Mouse (Mus musculus) heart, embryonic 16.5 days (tissue): ENCODE data around the gene C1qtnf5. TPM values are rescaled to one million over a fixed set of nuclear protein-coding genes. Genes with fewer than 3 reads are reported as not detected.
A peak's percentile ranks its signal among the peaks of the same experiment; 100 is the strongest.

Source experiments
- ATAC-seq: fragments of 200-750 bp; cut with Nextera tagmentation; replicated peaks from 2 replicates; pipeline ENCODE4 v1.8.0; 2017; ENCODE audit warnings: moderate number of reproducible peaks; ENCODE audit not compliant: insufficient read depth, low FRiP score; ENCODE audit errors: extremely low read depth
- H3K27ac ChIP-seq: fragments of 300-500 bp; sonication (generic); 2 replicates; pipeline ENCODE4 v1.5.1; 2014; ENCODE audit warnings: mild to moderate bottlenecking, low read length, control low read depth, moderate library complexity
- H3K27me3 ChIP-seq: fragments of 300-500 bp; sonication (generic); 2 replicates; pipeline ENCODE4 v1.6.1; 2014; ENCODE audit warnings: low read length, mixed read lengths; ENCODE audit not compliant: control insufficient read depth, insufficient read depth
- H3K36me3 ChIP-seq: fragments of 300-500 bp; sonication (generic); 2 replicates; pipeline ENCODE4 v1.6.1; 2014; ENCODE audit not compliant: control insufficient read depth, insufficient read depth
- H3K4me1 ChIP-seq: fragments of 300-500 bp; sonication (generic); 2 replicates; pipeline ENCODE4 v1.6.1; 2014; ENCODE audit warnings: low read length, mixed read lengths; ENCODE audit not compliant: control insufficient read depth, insufficient read depth
- H3K4me2 ChIP-seq: fragments of 300-500 bp; sonication (generic); 2 replicates; pipeline ENCODE4 v1.6.1; 2014; ENCODE audit warnings: low read depth, mild to moderate bottlenecking, control low read depth, low read length
- H3K4me3 ChIP-seq: fragments of 300-500 bp; sonication (generic); 2 replicates; pipeline ENCODE4 v1.5.1; 2014; ENCODE audit warnings: mild to moderate bottlenecking, control low read depth, low read length
- H3K9ac ChIP-seq: fragments of 300-500 bp; sonication (generic); 2 replicates; pipeline ENCODE4 v1.6.1; 2014; ENCODE audit warnings: low read length, control low read depth
- H3K9me3 ChIP-seq: fragments of 300-500 bp; sonication (generic); replicated peaks from 2 replicates; pipeline ENCODE4 v1.6.1; 2016; ENCODE audit warnings: low read length; ENCODE audit not compliant: control insufficient read depth
- WGBS: fragments of 180-500 bp; shearing (Covaris S2); extraction: QIAGEN DNeasy Blood & Tissue Kit; methylation state at CpG from one replicate; pipeline ENCODE4 v1.1.7; 2014; 5-methylcytosine and 5-hydroxymethylcytosine counted together
- polyA plus RNA-seq: library from polyadenylated mRNA; unstranded; fragments of >200 nt; fragmentation: Nextera tagmentation; extraction: Ambion mirVana; gene quantifications from 2 replicates; pipeline ENCODE4 v1.2.1, GENCODE M21; 2015

Gene C1qtnf5
- polyA plus RNA-seq, 1 experiment from 2014 or later: 3.5 TPM

- no peak overlapping the region for H3K9ac ChIP-seq
- WGBS: 59% methylated on average over 5 of the region's 5 CpGs
Observed at GRCm38 (mm10) chr9:44125026-44125425, 18.0 kb downstream of the C1qtnf5 start.

GRCm38 (mm10) chr9:44125546-44126428 is 18.7 kb downstream of the C1qtnf5 start:
- H3K4me1 ChIP-seq: peaks cover 26% of the 10 kb centered on the region
- 34% methylated on average over 18 of the region's 18 CpGs for WGBS
- H3K4me2 ChIP-seq: peak overlapping the region; percentile 41
- H3K9me3 ChIP-seq: no peaks in the 10 kb centered on the region
- H3K27ac ChIP-seq: peak overlapping the region; percentile 34
- ATAC-seq: no peak
- H3K27me3 ChIP-seq: no peaks in the 10 kb centered on the region
- H3K4me3 ChIP-seq: 0 out of 2 replicates have a peak overlapping the region, but pooled peaks have one; percentile 2
- 0 out of 2 replicates have a peak overlapping the region, but pooled peaks have one; percentile 3 for H3K9ac ChIP-seq
- no peaks in the 10 kb centered on the region for H3K36me3 ChIP-seq

More at GRCm38 (mm10) chr9:44125026-44125425, 18.0 kb downstream of the C1qtnf5 start:
- no peak overlapping the region for H3K4me3 ChIP-seq
- no peaks in the 10 kb centered on the region for H3K27me3 ChIP-seq
- ATAC-seq: no peak
- H3K4me2 ChIP-seq: no peak overlapping the region
- H3K36me3 ChIP-seq: no peaks in the 10 kb centered on the region
- H3K27ac ChIP-seq: no peak overlapping the region
- peaks cover 20% of the 10 kb centered on the region for H3K4me1 ChIP-seq
- H3K9me3 ChIP-seq: no peaks in the 10 kb centered on the region

GRCm38 (mm10) chr9:44126746-44127145 is 19.7 kb downstream of the C1qtnf5 start:
- H3K9me3 ChIP-seq: no peaks in the 10 kb centered on the region
- no peak for ATAC-seq
- H3K4me2 ChIP-seq: no peak overlapping the region
- no peak overlapping the region for H3K9ac ChIP-seq
- H3K27me3 ChIP-seq: no peaks in the 10 kb centered on the region
- H3K4me3 ChIP-seq: no peak overlapping the region
- H3K27ac ChIP-seq: peak overlapping the region; percentile 34
- WGBS: 73% methylated on average over 3 of the region's 3 CpGs
- H3K36me3 ChIP-seq: no peaks in the 10 kb centered on the region
- H3K4me1 ChIP-seq: peaks cover 32% of the 10 kb centered on the region

GRCm38 (mm10) chr9:44127351-44127801 is 20.3 kb downstream of the C1qtnf5 start:
- peaks cover 32% of the 10 kb centered on the region for H3K4me1 ChIP-seq
- ATAC-seq: no peak

GRCm38 (mm10) chr9:44129633-44130032 is 22.6 kb downstream of the C1qtnf5 start:
- Histone ChIP-seq H3K27ac (peak overlapping the region; percentile 93), H3K9me3 (no peaks in the 10 kb centered on the region), H3K4me2 (peak overlapping the region; percentile 89), H3K9ac (peak overlapping the region; percentile 82), H3K27me3 (no peaks in the 10 kb centered on the region), H3K36me3 (no peaks in the 10 kb centered on the region), H3K4me3 (peak overlapping the region; percentile 53), H3K4me1 (peaks cover 42% of the 10 kb centered on the region)
- ATAC-seq: 0 out of 2 replicates have a peak, but pooled peaks have one; percentile 9
- 3% methylated on average over 9 of the region's 9 CpGs for WGBS

More at GRCm38 (mm10) chr9:44127351-44127801, 20.3 kb downstream of the C1qtnf5 start:
- 52% methylated on average over 3 of the region's 3 CpGs for WGBS
- Histone ChIP-seq H3K9ac (no peak overlapping the region), H3K27ac (peak overlapping the region; percentile 44), H3K36me3 (no peaks in the 10 kb centered on the region), H3K4me3 (no peak overlapping the region), H3K27me3 (no peaks in the 10 kb centered on the region), H3K4me2 (no peak overlapping the region), H3K9me3 (no peaks in the 10 kb centered on the region)

- Histone ChIP-seq H3K4me2 (peak overlapping the region; percentile 89), H3K36me3 (no peaks in the 10 kb centered on the region), H3K9ac (peak overlapping the region; percentile 82), H3K4me3 (peak overlapping the region; percentile 53), H3K4me1 (peaks cover 42% of the 10 kb centered on the region), H3K27me3 (no peaks in the 10 kb centered on the region), H3K9me3 (no peaks in the 10 kb centered on the region), H3K27ac (peak overlapping the region; percentile 93)
- ATAC-seq: peak; percentile 52
- WGBS: 0% methylated on average over 27 of the region's 27 CpGs
Observed at GRCm38 (mm10) chr9:44130034-44130433, 23.0 kb downstream of the C1qtnf5 start.

- H3K27ac ChIP-seq: peak overlapping the region; percentile 93
- peak; percentile 5 for ATAC-seq
- peak overlapping the region; percentile 82 for H3K9ac ChIP-seq
- H3K27me3 ChIP-seq: no peaks in the 10 kb centered on the region
- WGBS: 21% methylated on average over 19 of the region's 19 CpGs
- H3K9me3 ChIP-seq: no peaks in the 10 kb centered on the region
- peak overlapping the region; percentile 89 for H3K4me2 ChIP-seq
- no peaks in the 10 kb centered on the region for H3K36me3 ChIP-seq
- H3K4me3 ChIP-seq: peak overlapping the region; percentile 53
- peaks cover 39% of the 10 kb centered on the region for H3K4me1 ChIP-seq
Observed at GRCm38 (mm10) chr9:44130581-44131275, 23.7 kb downstream of the C1qtnf5 start.

- Histone ChIP-seq H3K27me3 (no peaks in the 10 kb centered on the region), H3K9ac (peak overlapping the region; percentile 50; the same call in 1 of the 2 replicates), H3K9me3 (no peaks in the 10 kb centered on the region), H3K27ac (peak overlapping the region; percentile 93), H3K4me2 (peak overlapping the region; percentile 33), H3K4me1 (peaks cover 43% of the 10 kb centered on the region), H3K4me3 (no peak overlapping the region), H3K36me3 (no peaks in the 10 kb centered on the region)
- ATAC-seq: no peak
- WGBS: 46% methylated on average over 7 of the region's 7 CpGs
Observed at GRCm38 (mm10) chr9:44131276-44131590, 24.2 kb downstream of the C1qtnf5 start.

- WGBS: 69% methylated on average over 5 of the region's 5 CpGs
- no peak for ATAC-seq
- Histone ChIP-seq H3K4me2 (no peak overlapping the region), H3K4me1 (peaks cover 46% of the 10 kb centered on the region), H3K36me3 (peaks cover 3% of the 10 kb centered on the region), H3K9me3 (no peaks in the 10 kb centered on the region), H3K4me3 (no peak overlapping the region), H3K27ac (peak overlapping the region; percentile 38), H3K9ac (no peak overlapping the region), H3K27me3 (no peaks in the 10 kb centered on the region)
Observed at GRCm38 (mm10) chr9:44132200-44132599, 25.2 kb downstream of the C1qtnf5 start.
